In the genomic region with DNA sequence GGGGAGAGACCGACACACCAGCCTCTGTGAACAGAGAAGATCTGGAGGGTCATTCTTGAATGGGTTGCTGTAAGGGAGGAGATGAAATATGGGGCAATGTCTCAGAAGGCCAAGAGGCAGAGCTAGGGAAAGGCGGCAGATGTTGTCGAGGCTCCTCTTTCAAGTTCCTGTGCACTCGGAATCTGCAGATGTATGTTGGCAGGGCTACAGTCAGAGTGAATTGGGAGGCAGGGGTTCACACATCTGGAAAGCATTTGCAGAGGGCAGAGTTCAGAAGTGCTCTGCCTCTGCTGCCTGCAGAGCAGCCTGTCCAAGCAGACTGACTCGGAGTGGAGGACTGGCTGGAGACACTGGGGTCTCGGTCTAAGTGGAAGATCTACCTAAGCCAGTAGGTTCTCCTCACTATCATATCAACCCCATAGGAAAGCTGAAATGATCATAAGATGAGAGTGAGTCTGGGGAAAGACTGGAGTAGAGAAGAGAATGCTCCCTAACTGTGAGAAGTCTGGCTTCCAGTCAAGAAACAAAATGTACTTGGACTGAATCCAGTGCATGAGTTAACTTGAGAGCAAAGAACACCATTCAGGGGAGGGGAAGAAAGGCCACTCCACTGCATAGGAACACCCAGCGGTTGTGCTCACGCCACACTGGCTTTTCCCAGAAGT, we compare ENCODE assay signal across 8 mouse cellular contexts.
DNase-seq lines count a peak whose midpoint lies in the region; ATAC-seq and TF ChIP-seq lines count a peak whose summit lies in the region.

No protein-coding gene starts in this region.

- 54% methylated on average over 8 of the region's 8 CpGs for WGBS in hindbrain, postnatal 0 days

- no peak overlapping the region for H3K4me2 ChIP-seq in hindbrain, postnatal 0 days (ENCODE audit: low read depth, low read length)

- no peak for TF ChIP-seq CTCF in brain, embryonic 14.5 days (IDR thresholded peaks at IDR 0.05; ENCODE audit: borderline replicate concordance, extremely low read depth, insufficient read depth, insufficient read length)
- no peak for TF ChIP-seq CTCF in hindbrain, postnatal 0 days (IDR thresholded peaks at IDR 0.05; ENCODE audit: low read depth)

- H3K9ac ChIP-seq in hindbrain, postnatal 0 days (replicated peaks; ENCODE audit: low read length), result no peak overlapping the region

- no peak overlapping the region for H3K4me3 ChIP-seq in hindbrain, postnatal 0 days (ENCODE audit: low read length)

- no peaks in the 10 kb centered on the region for H3K36me3 ChIP-seq in hindbrain, postnatal 0 days (ENCODE audit: insufficient read depth, low read length)

- peak; percentile 83 for ATAC-seq in hindbrain, postnatal 0 days

- DNase-seq in adrenal gland, adult (ENCODE audit: inconsistent age in 2 of 2, low spot score in 1 of 2), result peak; percentile 80 to 92
- no peak for DNase-seq in adrenal gland, postnatal 25 days
- peak; percentile 76 for DNase-seq in brain, embryonic 14.5 days (ENCODE audit: low read depth)
- DNase-seq in frontal cortex, postnatal 36 days (ENCODE audit: low spot score in 2 of 2), result peak; percentile 58 to 60
- peak; percentile 86 for DNase-seq in hindbrain, postnatal 0 days (ENCODE audit: low spot score)
- peak; percentile 44 to 65 for DNase-seq in left cerebral cortex, adult 18-20 months (ENCODE audit: low spot score in 2 of 2)
- DNase-seq in lung, postnatal 36 days, result peak; percentile 93
- no peak for DNase-seq in retina, embryonic 14.5 days (ENCODE audit: low spot score)

- H3K27me3 ChIP-seq in hindbrain, postnatal 0 days (ENCODE audit: insufficient read depth, low read length), result no peaks in the 10 kb centered on the region

- peak overlapping the region; percentile 71 for H3K27ac ChIP-seq in hindbrain, postnatal 0 days

- TF ChIP-seq POLR2A in brain, embryonic 14.5 days (IDR thresholded peaks at IDR 0.05; ENCODE audit: borderline replicate concordance, extremely low read depth, insufficient read depth, insufficient read length, poor library complexity, severe bottlenecking), result no peak

- H3K9me3 ChIP-seq in hindbrain, postnatal 0 days (ENCODE audit: low read length), result no peaks in the 10 kb centered on the region

- no peaks in the 10 kb centered on the region for H3K4me1 ChIP-seq in hindbrain, postnatal 0 days (ENCODE audit: insufficient read depth, low read length)

Comparison
In these comparisons a context has a peak if more than half of its experiments do, and no peak if none do; other contexts are left out.
1. DNase-seq: peak in adrenal gland, adult (2 of 2), brain, embryonic 14.5 days (single experiment), frontal cortex, postnatal 36 days (2 of 2), hindbrain, postnatal 0 days (single experiment), left cerebral cortex, adult 18-20 months (2 of 2) and lung, postnatal 36 days (single experiment); none in adrenal gland, postnatal 25 days (single experiment) and retina, embryonic 14.5 days (single experiment).